Mouse (Mus musculus): ENCODE results near the gene Rps3.
"Not testable (repeated sequence)": the region's sequence is repeated elsewhere in the genome, so short reads cannot be mapped to it uniquely, and the experiment has no call there.

The Rps3 gene

GRCm38 (mm10) chr7:99483271-99483923 lies at the start of gene Rps3:
Gene Rps3 (minus strand): TSS chr7:99483738.
- DNase-seq (ENCODE audit: low spot score): peak; percentile 82

DNA sequence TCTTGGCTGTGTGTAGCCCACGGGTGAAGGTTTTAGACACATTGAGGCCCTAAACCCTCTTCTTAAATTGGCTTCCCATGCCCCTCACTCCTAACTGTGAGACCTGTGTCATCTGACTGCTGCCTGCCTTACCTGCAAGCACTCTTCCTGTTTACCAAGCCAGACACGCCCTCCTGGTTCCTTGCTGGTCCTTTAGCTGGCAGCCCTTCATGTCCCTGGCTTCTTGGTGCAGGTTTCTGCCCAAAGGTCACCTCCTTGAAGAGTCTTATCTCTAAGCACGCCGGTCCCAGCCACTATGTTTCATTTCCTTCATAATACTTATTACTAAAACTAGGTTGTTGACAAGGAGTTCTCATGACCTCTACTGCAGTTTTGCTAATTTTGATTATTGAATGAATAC lies 49.0 kb upstream of the Rps3 start:
- no peak for DNase-seq (ENCODE audit: low spot score)

DNA sequence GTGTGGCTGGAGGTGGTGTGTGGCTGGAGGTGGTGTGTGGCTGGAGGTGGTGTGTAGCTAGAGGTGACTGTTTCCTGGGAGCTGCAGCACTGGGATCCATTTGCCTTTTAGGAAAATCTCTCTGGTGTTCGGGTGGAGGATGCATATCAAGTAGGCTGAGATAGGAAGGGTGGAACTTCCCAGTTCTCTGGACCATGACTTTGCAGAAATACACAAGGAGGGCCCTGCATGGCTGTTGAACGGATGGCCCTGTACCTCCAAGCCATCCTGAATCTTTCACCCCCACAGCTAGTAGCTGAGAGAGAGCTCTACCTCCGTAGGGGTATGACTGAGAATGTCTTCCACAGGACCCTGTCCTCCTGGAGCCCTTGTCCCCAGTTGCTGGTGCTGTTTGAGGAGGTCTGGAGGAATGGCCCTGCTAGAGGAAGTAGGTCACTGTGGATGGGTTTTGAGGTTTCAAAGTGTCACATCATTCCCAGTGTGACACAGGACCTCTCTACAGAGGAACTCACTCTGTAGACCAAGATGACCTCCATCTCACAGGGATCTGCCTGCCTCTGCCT lies 48.0 kb upstream of the Rps3 start:
- no peak for DNase-seq (ENCODE audit: low spot score)

GRCm38 (mm10) chr7:99529410-99529809 lies 45.9 kb upstream of the Rps3 start:
- no peak for DNase-seq (ENCODE audit: low spot score)

- DNase-seq (ENCODE audit: low spot score): no peak
Observed at GRCm38 (mm10) chr7:99528547-99528946, 45.0 kb upstream of the Rps3 start.

DNA sequence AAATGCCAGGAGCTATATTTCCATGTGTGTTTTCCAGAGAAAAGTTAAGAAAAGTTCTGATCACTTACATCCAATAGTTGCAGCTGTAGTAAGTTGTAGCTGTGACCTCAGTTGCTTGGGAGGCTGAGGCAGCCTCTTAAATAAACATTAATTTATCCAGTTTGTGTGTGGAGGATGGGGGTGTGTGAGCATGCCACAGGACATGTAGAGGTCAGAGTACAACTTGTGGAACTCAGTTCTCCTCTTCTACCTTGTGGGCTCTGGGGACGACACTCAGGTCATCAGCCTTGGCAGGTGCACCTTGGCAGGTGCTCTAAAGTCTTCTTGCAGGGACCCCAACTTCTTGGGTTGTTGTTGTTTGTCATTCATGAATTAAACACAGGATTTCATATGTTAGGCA lies 40.3 kb upstream of the Rps3 start:
- no peak for DNase-seq (ENCODE audit: low spot score)

- no peak for DNase-seq (ENCODE audit: low spot score)
Observed at GRCm38 (mm10) chr7:99523121-99523520, 39.6 kb upstream of the Rps3 start.

DNA sequence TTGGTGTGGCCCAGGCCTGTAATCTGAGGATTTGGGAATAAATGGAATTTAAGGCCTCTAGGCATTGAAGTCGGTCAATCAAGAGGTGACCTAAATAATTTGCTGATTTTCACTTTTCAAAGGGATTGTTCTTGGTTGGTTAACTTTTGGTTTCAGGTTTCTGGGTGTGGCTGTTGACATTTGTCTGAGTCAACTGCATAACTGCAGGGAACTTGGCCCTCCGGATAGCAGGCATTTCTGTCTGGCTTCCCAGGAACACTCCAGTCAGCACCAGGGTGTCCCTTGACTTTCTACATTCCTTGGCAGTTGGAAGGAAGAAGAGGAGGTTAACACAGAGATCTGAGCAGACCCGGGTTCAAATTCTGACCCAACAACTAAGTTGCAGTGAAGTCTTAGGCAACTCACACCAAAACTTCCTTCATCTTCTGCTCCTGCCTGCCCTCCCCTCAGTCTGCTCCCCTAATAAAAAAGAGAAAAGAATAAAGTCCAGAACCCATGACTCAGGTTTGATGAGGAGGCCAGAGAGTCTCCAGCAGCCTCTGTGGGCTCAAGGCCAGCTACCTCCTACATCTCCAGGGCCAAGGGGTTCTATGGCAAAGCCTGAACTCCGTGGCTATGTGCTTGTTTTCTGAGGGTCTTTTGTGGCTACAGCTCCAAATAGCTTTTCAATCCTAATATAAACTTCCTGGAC lies 35.6 kb upstream of the Rps3 start:
- DNase-seq (ENCODE audit: low spot score): no peak

- no peak for DNase-seq (ENCODE audit: low spot score)
Observed at GRCm38 (mm10) chr7:99516814-99517157, 33.2 kb upstream of the Rps3 start.

DNA sequence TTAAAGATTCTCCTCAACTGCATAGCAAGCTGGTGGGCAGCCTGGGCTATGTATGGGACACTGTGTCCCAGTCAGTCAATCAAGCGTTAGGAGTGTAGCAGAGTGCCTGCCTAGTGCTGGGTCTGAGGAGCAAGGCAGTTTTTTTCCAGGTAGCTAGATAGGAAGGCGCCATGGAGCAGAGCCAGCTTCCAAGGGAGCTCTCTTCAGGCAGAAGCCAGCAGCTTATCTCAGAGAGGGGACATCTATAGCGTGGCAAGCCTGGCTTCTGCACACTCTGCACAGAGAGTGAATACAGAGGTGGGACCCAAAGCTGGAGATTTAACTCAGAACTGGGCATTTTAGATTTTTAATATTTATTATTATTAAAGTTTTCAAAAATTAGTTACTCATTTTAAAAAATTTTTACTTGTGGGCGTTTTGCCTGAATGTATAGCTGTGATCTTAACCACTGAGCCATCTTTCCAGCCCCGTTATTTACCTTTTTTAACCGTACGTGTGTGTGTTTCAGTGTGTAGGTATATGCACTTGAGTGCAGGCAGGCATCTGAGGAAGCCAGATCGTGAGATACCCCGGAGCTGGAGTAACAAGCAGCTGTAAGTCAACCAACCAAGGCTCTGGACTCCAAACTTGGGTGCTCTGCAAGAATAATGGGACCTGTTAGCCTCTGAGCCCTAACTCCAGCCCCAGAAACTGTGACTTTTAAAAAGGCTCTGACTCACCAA lies 32.7 kb upstream of the Rps3 start:
- DNase-seq (ENCODE audit: low spot score): no peak

DNA sequence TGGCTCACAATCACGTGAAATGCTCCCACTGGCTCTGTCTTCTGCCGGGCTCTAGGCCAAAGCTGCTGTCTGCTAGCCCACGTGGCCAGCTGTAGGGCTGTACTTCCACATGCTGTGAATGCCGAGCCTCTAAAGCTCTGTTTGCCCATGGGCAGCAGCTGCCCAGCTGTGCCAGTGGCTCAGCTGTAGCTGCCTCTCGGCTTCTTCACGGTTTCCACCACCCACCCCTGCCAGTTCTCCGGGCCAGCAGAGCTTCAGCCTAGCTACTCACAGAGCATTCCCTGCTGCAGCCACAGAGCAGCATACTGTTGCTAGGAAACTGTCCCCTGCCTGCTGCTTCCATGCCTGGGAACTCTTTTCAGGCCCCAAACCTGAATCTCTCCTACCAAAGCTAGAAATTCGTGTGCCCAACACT lies 26.6 kb upstream of the Rps3 start:
- no peak for DNase-seq (ENCODE audit: low spot score)

- not testable (repeated sequence) for DNase-seq (ENCODE audit: low spot score)
Observed at GRCm38 (mm10) chr7:99508187-99508586, 24.6 kb upstream of the Rps3 start.

DNA sequence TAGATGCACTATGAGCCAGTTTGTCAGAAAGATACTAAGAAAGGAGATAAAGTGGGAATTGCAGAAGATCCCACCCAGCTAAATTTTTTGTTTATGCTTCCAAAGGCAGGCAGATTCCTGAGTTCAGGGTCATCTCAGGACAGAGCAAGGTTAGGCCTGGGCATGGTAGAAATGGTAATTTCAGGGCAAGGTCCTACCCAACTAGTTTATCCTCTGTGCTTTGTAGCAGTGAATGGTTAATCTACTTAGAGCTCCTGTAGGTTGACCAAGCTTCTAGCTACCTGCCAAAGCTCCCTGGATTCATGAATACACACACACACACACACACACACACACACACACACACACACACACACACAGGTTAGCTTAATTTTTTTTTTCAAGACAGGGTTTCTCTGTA lies 21.0 kb upstream of the Rps3 start:
- DNase-seq (ENCODE audit: low spot score): no peak

GRCm38 (mm10) chr7:99501148-99501547 lies 17.6 kb upstream of the Rps3 start:
- no peak for DNase-seq (ENCODE audit: low spot score)

- DNase-seq (ENCODE audit: low spot score): no peak
Observed at GRCm38 (mm10) chr7:99500655-99501054, 17.1 kb upstream of the Rps3 start.

GRCm38 (mm10) chr7:99500201-99500600 lies 16.7 kb upstream of the Rps3 start:
- peak; percentile 74 for DNase-seq (ENCODE audit: low spot score)

DNA sequence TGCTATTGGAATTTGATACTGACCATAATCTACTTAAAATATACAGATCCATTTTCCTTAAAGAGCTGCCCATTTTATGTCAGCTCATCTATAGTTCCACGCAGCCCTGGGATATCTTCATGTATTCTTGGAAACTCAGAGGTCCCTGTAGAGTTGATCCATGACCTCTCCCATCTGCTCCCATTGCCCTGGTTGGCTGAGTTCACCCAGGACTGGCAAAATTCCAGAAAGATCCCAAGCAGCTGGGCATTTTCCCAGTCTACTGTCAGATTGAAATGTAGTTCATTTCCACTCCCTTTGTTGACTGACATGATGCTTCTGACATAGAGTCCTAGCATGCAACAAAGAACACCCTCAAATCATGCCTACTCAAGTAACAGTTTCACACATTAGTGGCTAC lies 15.6 kb upstream of the Rps3 start:
- no peak for DNase-seq (ENCODE audit: low spot score)

DNA sequence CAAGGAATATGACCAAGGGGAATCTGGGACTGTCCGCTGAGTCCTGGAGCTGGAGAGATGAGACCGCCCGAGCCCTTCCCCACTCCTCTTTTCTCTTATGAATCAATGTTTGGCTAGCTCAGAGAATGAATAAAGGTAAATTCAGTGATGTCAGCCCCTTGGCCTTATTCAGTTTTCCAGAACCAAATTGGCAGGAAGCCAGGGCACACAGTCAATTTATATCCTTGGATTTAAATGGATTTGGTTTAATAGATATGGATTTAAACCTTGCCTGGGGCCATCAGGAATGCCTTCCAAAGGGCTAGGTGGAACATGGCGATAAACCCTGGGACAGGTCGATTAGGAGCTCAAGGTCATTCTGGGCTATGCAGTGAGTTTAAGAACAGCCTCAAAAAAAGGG lies 6.2 kb upstream of the Rps3 start:
- DNase-seq (ENCODE audit: low spot score): no peak

- DNase-seq (ENCODE audit: low spot score): no peak
Observed at GRCm38 (mm10) chr7:99484679-99485078, 1.1 kb upstream of the Rps3 start.

DNA sequence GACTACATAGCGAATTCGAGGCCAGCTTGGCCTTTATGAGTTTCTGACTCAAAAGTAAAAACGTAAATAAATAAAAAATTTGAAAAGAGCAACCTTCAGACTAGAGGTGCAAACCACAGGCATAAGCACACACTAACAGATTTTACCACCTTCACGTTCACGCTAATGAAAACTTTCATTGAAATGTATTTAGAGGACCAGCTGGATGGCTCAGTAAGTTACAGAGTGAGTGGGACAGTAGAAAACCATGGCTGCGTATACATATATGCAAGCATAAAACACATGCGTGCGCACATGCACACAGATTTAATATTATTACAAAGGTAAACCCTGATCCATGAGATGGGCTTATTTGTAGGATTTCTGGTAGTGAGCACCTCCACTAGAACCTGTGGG lies 384 bp upstream of the Rps3 start:
- no peak for DNase-seq (ENCODE audit: low spot score)

DNA sequence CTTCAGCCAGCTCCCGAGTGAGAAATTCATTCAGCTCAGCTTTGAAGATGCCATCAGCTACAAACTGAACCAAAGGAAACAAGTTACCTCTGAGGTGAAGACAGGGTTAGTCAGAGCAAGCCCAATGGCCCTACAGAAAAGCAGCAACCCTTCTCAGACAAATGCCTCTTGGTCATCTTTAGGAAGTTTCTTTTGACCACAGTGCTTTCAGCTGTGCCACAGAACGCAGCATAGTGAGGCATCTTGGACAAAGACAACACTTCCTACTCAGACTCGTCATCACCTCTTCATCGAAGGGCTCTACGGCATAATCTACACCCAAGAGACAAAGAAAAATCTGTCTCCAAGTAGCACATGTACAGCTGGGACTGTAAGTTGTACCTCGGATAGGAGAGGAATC lies 901 bp downstream of the Rps3 start:
- no peak for DNase-seq (ENCODE audit: low spot score)

GRCm38 (mm10) chr7:99477235-99477634 lies 6.3 kb downstream of the Rps3 start:
- no peak for DNase-seq (ENCODE audit: low spot score)

DNA sequence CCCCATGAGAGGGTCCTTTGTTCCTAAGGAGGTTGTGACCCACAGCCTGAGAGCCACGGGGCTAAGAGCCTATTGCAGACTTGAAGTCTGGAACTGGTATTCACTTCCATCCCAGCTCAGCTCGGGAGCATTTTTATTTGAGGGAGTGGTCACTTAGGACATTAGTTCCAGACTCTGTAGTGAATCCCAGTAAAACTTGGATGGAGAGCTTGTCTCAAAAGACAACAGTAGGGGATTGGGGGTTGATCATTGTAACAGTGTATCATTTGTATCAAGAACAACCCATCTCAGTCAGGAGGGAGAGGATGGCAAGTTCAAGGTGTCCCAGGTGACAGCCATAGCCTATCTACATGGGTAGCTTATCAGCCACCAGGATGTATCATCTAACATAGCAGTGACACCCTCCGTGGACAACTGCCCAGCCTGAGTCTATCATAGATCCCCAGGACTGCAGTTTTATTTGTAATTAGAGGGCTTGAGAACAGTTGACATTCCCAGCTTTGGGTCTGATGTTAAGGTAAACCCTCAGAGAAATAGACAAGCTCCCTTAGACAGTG lies 6.9 kb downstream of the Rps3 start:
- no peak for DNase-seq (ENCODE audit: low spot score)
